Mouse (Mus musculus): ENCODE results near the gene Adora2a. TPM values are rescaled to one million over a fixed set of nuclear protein-coding genes. Genes with fewer than 3 reads are reported as not detected.
"Not testable (repeated sequence)": the region's sequence is repeated elsewhere in the genome, so short reads cannot be mapped to it uniquely, and the experiment has no call there.

Adora2a gene
- total RNA-seq, 2 experiments from 2014 or later: 10.3 to 15.4 TPM

- intact Hi-C loops (cut with DNase I): no loop called here
- DNase-seq (ENCODE audit: low spot score in 2 of 2): no peak
Measured at GRCm38 (mm10) chr10:75337231-75337630, 20.6 kb downstream of the Adora2a start.

- intact Hi-C loops (cut with DNase I): no loop called here
- no peak for DNase-seq (ENCODE audit: low spot score in 2 of 2)
Measured at GRCm38 (mm10) chr10:75338852-75339251, 22.2 kb downstream of the Adora2a start.

DNA sequence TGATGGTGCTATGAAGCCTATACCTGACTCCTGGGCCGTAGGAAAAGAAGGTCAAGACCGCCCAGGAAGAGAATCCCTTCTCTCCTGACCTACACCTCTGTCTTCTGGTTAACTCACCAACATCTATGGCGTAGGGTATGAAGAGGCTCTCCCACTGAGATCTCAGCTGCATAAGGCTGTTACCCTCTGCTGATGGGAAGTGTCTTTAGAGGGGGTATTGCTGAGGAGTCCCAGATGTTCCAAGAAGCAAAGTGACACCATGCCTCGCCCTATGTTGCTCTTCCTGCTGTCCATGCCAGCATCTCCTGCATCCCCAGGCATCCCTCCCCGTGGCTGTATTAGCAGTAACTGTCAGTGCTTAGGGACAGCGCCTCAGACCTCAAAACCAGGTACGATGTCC, 22.7 kb downstream of the Adora2a start:
- no peak for DNase-seq (ENCODE audit: low spot score in 2 of 2)
- intact Hi-C loops (cut with DNase I): no loop called here

DNA sequence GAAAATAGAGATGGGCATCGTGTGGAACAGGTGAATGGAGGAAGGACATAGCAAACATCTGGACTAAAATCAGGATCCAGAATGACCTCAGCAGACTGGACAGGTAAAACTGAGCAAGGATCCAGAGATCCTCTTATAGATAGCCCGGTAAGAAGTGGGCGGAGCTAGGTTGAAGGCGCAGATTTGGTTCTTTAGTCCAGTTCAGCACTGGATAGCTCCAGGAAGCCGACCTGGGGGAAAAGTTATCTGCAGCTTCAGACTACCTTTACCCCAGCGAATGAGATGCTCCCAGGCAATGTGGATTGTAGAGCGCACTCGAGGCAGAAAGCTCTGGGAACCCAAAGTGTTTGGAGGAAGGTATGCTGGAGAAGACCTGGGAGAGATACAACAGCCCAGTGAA, 25.3 kb downstream of the Adora2a start:
- no peak for DNase-seq (ENCODE audit: low spot score in 2 of 2)
- intact Hi-C loops (cut with DNase I): no loop called here

DNA sequence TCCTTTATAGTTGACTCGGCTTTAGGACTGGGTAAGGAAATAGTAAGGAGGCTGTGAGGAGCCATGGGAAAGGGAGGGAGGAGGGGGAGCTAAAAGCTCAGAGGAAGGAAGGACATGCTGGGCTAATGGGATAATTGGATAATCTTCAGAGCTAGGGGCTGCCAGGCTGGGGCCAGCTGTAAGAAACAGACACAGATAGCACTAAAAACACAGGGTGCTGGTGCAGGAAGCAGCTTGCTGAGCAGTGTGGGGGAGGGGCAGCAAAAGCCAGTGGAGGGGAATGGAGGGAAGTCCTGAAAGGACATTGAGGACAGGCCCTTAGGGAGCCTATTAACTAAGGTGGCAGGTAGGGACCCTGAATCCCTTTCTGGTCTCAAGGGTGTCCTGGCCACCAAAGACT, 27.9 kb downstream of the Adora2a start:
- DNase-seq (ENCODE audit: low spot score in 2 of 2); intact Hi-C loops (cut with DNase I): not testable (repeated sequence)

DNA sequence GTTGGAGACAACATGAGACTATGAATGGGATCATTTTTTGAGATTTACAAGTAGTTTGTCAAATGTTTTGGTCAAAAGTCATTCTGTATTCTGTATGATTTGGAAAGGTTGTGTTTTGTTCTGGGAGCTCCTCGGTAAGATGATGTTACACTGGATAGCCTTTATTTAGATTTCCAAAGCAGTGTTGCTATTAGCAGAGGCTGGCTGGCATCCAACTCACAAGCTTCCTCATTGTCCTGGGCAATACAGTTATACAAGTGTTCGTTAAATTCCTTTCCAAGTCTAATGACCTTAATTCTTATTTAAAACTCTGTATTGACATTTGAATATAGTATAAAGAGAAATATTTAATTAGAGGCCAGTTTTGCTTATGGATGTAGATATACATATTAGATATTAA, 28.6 kb downstream of the Adora2a start:
- intact Hi-C loops (cut with DNase I): no loop called here
- no peak for DNase-seq (ENCODE audit: low spot score in 2 of 2)

DNA sequence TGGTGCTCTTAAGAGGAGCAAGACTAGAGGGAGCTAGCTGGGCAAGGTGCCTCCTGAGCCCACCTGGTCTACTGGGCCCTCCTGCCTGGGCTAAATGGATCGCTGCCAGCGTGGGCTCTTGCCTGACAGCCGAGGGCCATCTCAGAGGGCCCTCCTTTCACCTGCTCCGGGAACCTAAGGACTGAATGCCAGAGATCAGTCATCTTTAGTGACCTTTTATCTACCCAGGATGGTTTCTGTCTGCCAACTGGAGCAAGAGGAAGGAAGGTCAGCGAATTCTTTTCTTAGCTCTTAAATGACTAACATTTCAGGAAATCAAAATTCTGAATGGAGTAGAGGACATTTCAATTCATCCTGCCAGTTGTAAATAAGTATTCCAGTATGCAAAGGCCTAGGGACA, 33.9 kb downstream of the Adora2a start:
- intact Hi-C loops (cut with DNase I): no loop called here
- DNase-seq (ENCODE audit: low spot score in 2 of 2): no peak

DNA sequence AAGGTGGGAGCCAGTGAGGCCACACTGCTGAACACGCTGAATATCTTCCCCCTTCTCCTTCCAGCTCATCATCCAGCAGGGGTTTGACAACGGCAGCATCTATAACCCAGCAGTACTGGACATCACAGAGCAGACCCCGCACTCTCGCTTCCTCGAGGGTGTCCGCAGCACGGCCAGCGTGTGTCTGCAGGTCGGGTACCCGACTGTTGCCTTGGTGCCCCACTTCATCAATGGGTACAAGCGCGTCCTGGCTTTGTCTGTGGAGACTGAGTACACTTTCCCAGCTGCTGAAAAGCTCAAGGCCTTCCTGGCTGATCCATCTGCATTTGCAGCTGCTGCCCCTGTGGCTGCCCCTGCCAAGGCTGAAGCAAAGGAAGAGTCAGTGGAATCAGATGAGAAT, 35.9 kb downstream of the Adora2a start:
- intact Hi-C loops (cut with DNase I): no loop called here
- no peak for DNase-seq (ENCODE audit: low spot score in 2 of 2)

- DNase-seq (ENCODE audit: low spot score in 2 of 2); intact Hi-C loops (cut with DNase I): not testable (repeated sequence)
Measured at GRCm38 (mm10) chr10:75353838-75354241, 37.2 kb downstream of the Adora2a start.

DNA sequence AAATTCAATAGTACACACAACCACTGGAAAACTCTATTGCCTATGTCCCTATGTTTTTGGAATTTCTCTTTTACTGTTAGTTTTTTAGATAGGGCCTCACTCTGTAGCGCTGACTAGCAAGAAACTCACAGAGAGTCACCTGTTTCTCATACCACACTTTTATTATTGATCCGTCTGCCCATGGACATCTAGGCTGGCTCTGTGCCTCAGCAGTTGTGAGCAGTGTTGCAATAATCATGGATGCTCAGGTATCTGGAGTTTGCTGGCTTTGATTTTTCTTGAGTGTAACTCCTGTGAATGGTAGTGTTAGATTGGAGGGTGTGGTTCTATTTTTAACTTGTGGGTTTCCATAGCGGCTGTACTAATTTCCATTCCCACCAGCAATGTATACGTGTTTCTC, 38.7 kb downstream of the Adora2a start:
- intact Hi-C loops (cut with DNase I): no loop called here
- DNase-seq (ENCODE audit: low spot score in 2 of 2): no peak

DNA sequence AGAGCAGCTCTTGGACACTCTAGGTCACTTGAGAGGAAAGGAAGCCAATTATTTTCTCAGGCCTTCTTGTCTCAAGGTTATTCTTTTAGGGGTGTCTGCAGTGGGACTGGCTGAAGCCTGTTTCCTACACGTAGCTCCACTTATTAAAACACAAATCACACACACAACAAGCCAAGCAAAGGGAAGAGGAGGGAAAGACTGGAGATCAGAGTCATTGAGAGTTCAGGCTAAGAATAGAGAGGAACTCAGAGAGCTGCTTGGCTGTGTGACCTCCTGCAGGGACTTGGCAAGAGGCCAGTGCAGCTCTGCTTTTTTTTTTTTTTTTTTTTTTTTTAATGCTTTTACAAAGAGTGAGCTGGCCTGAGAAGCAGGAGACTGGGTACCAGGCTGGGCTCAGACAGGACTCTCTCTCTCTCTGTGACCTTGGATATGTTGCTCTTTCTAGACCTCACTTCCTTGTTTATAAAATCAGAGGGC, 47.6 kb downstream of the Adora2a start:
- intact Hi-C loops (cut with DNase I): not testable (repeated sequence)
- peak; percentile 4 to 17 for DNase-seq (ENCODE audit: low spot score in 2 of 2)

- no peak for DNase-seq (ENCODE audit: low spot score in 2 of 2)
- intact Hi-C loops (cut with DNase I): no loop called here
Measured at GRCm38 (mm10) chr10:75364796-75365195, 48.1 kb downstream of the Adora2a start.

DNA sequence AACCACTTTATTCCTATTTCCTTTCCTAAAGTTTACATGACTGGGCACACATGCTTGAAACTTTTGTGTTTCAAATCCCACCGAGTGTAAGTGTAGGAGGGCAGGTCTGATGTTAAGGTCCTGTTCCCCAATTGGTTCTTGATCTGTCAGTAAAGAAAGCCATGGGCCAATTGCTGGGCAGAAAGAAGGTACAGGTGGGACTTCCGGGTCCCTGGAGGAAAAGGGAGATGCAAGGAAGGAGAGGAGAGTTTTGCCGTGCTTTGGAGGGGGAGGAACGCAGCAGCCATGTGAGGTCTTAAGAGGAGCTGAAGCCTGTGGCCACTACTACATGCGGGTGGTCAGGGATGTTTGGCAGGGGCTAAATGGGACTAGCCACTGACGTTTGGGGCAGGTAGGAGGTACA, 48.6 kb downstream of the Adora2a start:
- intact Hi-C loops (cut with DNase I): no loop called here
- no peak for DNase-seq (ENCODE audit: low spot score in 2 of 2)

DNA sequence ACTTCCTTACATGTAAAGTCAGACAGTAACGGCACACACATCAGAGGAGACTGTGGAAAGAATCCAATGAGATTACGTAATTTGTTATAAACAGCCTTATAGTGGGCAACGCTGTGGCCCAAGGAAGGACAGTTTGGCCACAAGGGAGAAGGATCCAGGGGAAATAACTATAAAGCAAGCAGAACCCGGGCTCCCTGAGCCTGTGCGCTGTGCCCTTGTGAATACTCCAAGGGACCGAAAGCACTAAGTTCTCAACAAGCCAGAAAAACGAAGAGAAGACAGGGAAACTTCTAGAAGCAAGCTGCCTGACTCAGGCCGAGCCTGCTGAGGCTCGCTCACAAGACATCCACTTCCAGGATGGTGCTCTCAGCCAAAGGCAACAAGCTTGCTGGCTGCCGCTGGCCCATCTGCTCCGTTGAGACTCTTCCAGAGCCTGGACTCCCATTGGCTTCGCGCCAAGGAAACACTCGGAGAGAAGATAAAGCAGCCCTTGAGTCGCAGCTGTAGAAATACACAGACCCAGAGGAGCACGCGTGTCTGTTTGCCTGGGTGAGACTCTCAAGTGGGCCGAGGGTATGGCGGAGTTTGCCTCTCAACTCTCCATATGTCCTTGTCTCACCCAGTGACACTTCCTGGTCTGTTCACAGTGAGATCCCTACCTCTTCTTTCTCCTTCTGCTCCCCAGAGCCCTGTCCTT, 57.1 kb downstream of the Adora2a start:
- DNase-seq (ENCODE audit: low spot score in 2 of 2): peak in 1 of 2 experiments; percentile 7
- intact Hi-C loops (cut with DNase I): not testable (repeated sequence)

DNA sequence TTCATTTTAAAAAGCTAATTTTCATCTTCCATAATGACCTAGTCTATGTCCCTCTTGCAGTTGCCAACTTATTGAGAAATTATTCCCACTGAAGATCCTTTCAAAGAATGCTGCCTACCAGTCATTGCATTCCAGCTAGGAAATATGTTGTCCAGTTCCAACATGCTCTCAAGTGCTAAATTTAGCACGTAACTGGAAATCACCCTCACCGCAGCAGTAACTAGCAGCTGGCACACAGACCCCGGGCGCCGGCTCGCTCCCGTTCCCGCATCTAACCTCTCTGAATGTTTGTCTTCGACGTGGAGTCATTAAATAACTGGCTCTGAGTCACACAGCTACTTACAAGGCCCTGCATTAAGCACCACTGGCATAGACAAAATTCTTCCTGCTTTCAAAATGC, 62.0 kb downstream of the Adora2a start:
- intact Hi-C loops (cut with DNase I): no loop called here
- DNase-seq (ENCODE audit: low spot score in 2 of 2): no peak

Other genes starting within 250 kb of the Adora2a start
- gene Specc1l, start 104.8 kb upstream of the Adora2a start, total RNA-seq (2021): 10 to 100 TPM; 38.8 to 40.2 TPM
- under 1 TPM; 0.55 to 0.66 TPM for gene Upb1, start 84.2 kb downstream of the Adora2a start, total RNA-seq (2021)
- 10 to 100 TPM; 78.1 to 84.3 TPM for gene Snrpd3, start 200.7 kb downstream of the Adora2a start, total RNA-seq (2021)
- 10 to 100 TPM; 20.6 to 23.1 TPM for gene Gucd1, start 201.1 kb downstream of the Adora2a start, total RNA-seq (2021)
- 10 to 100 TPM; 10.0 to 11.4 TPM for gene Lrrc75b, start 243.5 kb downstream of the Adora2a start, total RNA-seq (2021)
- 1 to 10 TPM; 1.5 to 1.6 TPM for gene Ggt1, start 244.7 kb downstream of the Adora2a start, total RNA-seq (2021)

All from left cerebral cortex, postnatal 14 days (tissue).